Mouse (Mus musculus) stomach, embryonic 15.5 days (tissue): ENCODE measurements around the gene Asap3. TPM values are rescaled to one million over a fixed set of nuclear protein-coding genes. Genes with fewer than 3 reads are reported as not detected.

ENCODE experiments used
- ATAC-seq: fragments of 200-750 bp; cut with Nextera tagmentation; 2 replicates; pipeline ENCODE4 v1.8.0; 2017; ENCODE audit warnings: low read depth, moderate number of reproducible peaks, moderate TSS enrichment; ENCODE audit not compliant: insufficient read depth, low FRiP score
- H3K27ac ChIP-seq: fragments of 300-500 bp; sonication (generic); 2 replicates; pipeline ENCODE4 v1.5.1; 2015; ENCODE audit warnings: mild to moderate bottlenecking, inconsistent platforms
- H3K27me3 ChIP-seq: fragments of 300-500 bp; sonication (generic); replicated peaks from 2 replicates; pipeline ENCODE4 v1.6.1; 2015; ENCODE audit warnings: inconsistent platforms
- H3K36me3 ChIP-seq: fragments of 300-500 bp; sonication (generic); 2 replicates; pipeline ENCODE4 v1.6.1; 2015; ENCODE audit warnings: inconsistent platforms
- H3K4me1 ChIP-seq: fragments of 300-500 bp; sonication (generic); 2 replicates; pipeline ENCODE4 v1.6.1; 2015; ENCODE audit warnings: inconsistent platforms
- H3K4me2 ChIP-seq: fragments of 300-500 bp; sonication (generic); 2 replicates; pipeline ENCODE4 v1.6.1; 2015; ENCODE audit warnings: mild to moderate bottlenecking, inconsistent platforms
- H3K4me3 ChIP-seq: fragments of 300-500 bp; sonication (generic); replicated peaks from 2 replicates; pipeline ENCODE4 v1.5.1; 2015; ENCODE audit warnings: inconsistent platforms
- H3K9ac ChIP-seq: fragments of 300-500 bp; sonication (generic); 2 replicates; pipeline ENCODE4 v1.6.1; 2015; ENCODE audit warnings: inconsistent platforms
- H3K9me3 ChIP-seq: fragments of 300-500 bp; sonication (generic); 2 replicates; pipeline ENCODE4 v1.6.1; 2016; ENCODE audit warnings: inconsistent platforms
- WGBS: fragments of 180-500 bp; shearing (Covaris S2); methylation state at CpG from one replicate; pipeline ENCODE4 v1.1.7; 2015; 5-methylcytosine and 5-hydroxymethylcytosine counted together
- polyA plus RNA-seq: library from polyadenylated mRNA; unstranded; fragments of >200 nt; fragmentation: Nextera tagmentation; extraction: Ambion mirVana; gene quantifications from 2 replicates; pipeline ENCODE4 v1.2.1, GENCODE M21; 2015

The Asap3 gene
- polyA plus RNA-seq, 1 experiment from 2014 or later, result 6.4 TPM

GRCm38 (mm10) chr4:136285811-136286371 is 79.7 kb downstream of the Asap3 start:
- H3K4me2 ChIP-seq, result peak overlapping the region; percentile 84
- H3K27ac ChIP-seq, result peak overlapping the region; percentile 96
- H3K4me3 ChIP-seq, result peak overlapping the region; percentile 62
- H3K4me1 ChIP-seq, result peaks cover 27% of the 10 kb centered on the region
- H3K9ac ChIP-seq, result peak overlapping the region; percentile 64
- no peaks in the 10 kb centered on the region for H3K27me3 ChIP-seq
- ATAC-seq, result peak; percentile 81
- H3K36me3 ChIP-seq, result peaks cover 34% of the 10 kb centered on the region
- H3K9me3 ChIP-seq, result no peaks in the 10 kb centered on the region
- under 1% methylated on average over 29 of the region's 29 CpGs for WGBS

GRCm38 (mm10) chr4:136289918-136290780 is 84.0 kb downstream of the Asap3 start:
- no peaks in the 10 kb centered on the region for H3K27me3 ChIP-seq
- H3K36me3 ChIP-seq, result peaks cover 62% of the 10 kb centered on the region
- no peak overlapping the region for H3K9ac ChIP-seq
- H3K4me3 ChIP-seq, result no peak overlapping the region
- peaks cover 11% of the 10 kb centered on the region; the same call in 1 of the 2 replicates for H3K4me1 ChIP-seq
- H3K27ac ChIP-seq, result no peak overlapping the region
- no peak overlapping the region for H3K4me2 ChIP-seq
- WGBS, result 66% methylated on average over 66 of the region's 66 CpGs
- no peaks in the 10 kb centered on the region for H3K9me3 ChIP-seq
- no peak for ATAC-seq

- Histone ChIP-seq H3K27ac (no peak overlapping the region), H3K27me3 (no peaks in the 10 kb centered on the region), H3K9ac (no peak overlapping the region), H3K4me1 (peaks cover 11% of the 10 kb centered on the region; the same call in 1 of the 2 replicates), H3K4me2 (no peak overlapping the region), H3K9me3 (no peaks in the 10 kb centered on the region), H3K4me3 (no peak overlapping the region), H3K36me3 (peaks cover 62% of the 10 kb centered on the region)
- no peak for ATAC-seq
- 74% methylated on average over 39 of the region's 39 CpGs for WGBS
Observed at GRCm38 (mm10) chr4:136290781-136291595, 84.8 kb downstream of the Asap3 start.

GRCm38 (mm10) chr4:136291692-136292091 is 85.5 kb downstream of the Asap3 start:
- no peak overlapping the region for H3K4me3 ChIP-seq
- WGBS, result 90% methylated on average over 6 of the region's 6 CpGs
- ATAC-seq, result no peak
- H3K4me1 ChIP-seq, result peaks cover 7% of the 10 kb centered on the region; the same call in 1 of the 2 replicates
- H3K9me3 ChIP-seq, result no peaks in the 10 kb centered on the region
- no peaks in the 10 kb centered on the region for H3K27me3 ChIP-seq
- H3K27ac ChIP-seq, result no peak overlapping the region
- H3K9ac ChIP-seq, result no peak overlapping the region
- no peak overlapping the region for H3K4me2 ChIP-seq
- H3K36me3 ChIP-seq, result peaks cover 62% of the 10 kb centered on the region

Other genes starting within 250 kb of the Asap3 start
- gene Gale, start 242.6 kb upstream of the Asap3 start, polyA plus RNA-seq, result 90.9 and 92.1 TPM in 2 replicates
- 102 and 105 TPM in 2 replicates for gene Lypla2, start 233.7 kb upstream of the Asap3 start, polyA plus RNA-seq
- 50.3 and 55.1 TPM in 2 replicates for gene Pithd1, start 219.1 kb upstream of the Asap3 start, polyA plus RNA-seq
- 36.4 and 37.9 TPM in 2 replicates for gene Eloa, start 184.6 kb upstream of the Asap3 start, polyA plus RNA-seq
- gene Rpl11, start 152.9 kb upstream of the Asap3 start, polyA plus RNA-seq, result 336 and 456 TPM in 2 replicates
- 274 and 292 TPM in 2 replicates for gene Id3, start 62.9 kb upstream of the Asap3 start, polyA plus RNA-seq
- 8.6 and 11.4 TPM in 2 replicates for gene E2f2, start 34.0 kb upstream of the Asap3 start, polyA plus RNA-seq
- 18.9 and 20.8 TPM in 2 replicates for gene Tcea3, start 41.4 kb downstream of the Asap3 start, polyA plus RNA-seq
- gene Zfp46, start 78.3 kb downstream of the Asap3 start, polyA plus RNA-seq, result 20.3 and 21.0 TPM in 2 replicates
- 143 and 149 TPM in 2 replicates for gene Hnrnpr, start 104.6 kb downstream of the Asap3 start, polyA plus RNA-seq
- gene Htr1d, start 217.2 kb downstream of the Asap3 start, polyA plus RNA-seq, result 0.30 and 0.31 TPM in 2 replicates